Mouse (Mus musculus) liver, embryonic 16.5 days (tissue): ENCODE measurements around the gene Dnajb5. TPM values are rescaled to one million over a fixed set of nuclear protein-coding genes. Genes with fewer than 3 reads are reported as not detected.
A peak's percentile ranks its signal among the peaks of the same experiment; 100 is the strongest.

ENCODE experiments used
- ATAC-seq: fragments of 200-750 bp; cut with Nextera tagmentation; 2 replicates; pipeline ENCODE4 v1.8.0; 2017; ENCODE audit warnings: low read depth, mild to moderate bottlenecking, moderate number of reproducible peaks, moderate library complexity
- H3K27ac ChIP-seq: fragments of 300-500 bp; sonication (generic); 2 replicates; pipeline ENCODE4 v1.5.1; 2014; ENCODE audit warnings: mild to moderate bottlenecking, low read length
- H3K27me3 ChIP-seq: fragments of 300-500 bp; sonication (generic); 2 replicates; pipeline ENCODE4 v1.6.1; 2014; ENCODE audit warnings: low read depth, low read length, mixed read lengths; ENCODE audit not compliant: control insufficient read depth, insufficient read depth
- H3K36me3 ChIP-seq: fragments of 300-500 bp; sonication (generic); 2 replicates; pipeline ENCODE4 v1.6.1; 2014; ENCODE audit warnings: mild to moderate bottlenecking; ENCODE audit not compliant: control insufficient read depth, insufficient read depth
- H3K4me1 ChIP-seq: fragments of 300-500 bp; sonication (generic); 2 replicates; pipeline ENCODE4 v1.6.1; 2014; ENCODE audit warnings: low read depth, low read length, mixed read lengths; ENCODE audit not compliant: control insufficient read depth
- H3K4me2 ChIP-seq: fragments of 300-500 bp; sonication (generic); 2 replicates; pipeline ENCODE4 v1.6.1; 2014; ENCODE audit warnings: low read depth, low read length, mixed read lengths
- H3K4me3 ChIP-seq: fragments of 300-500 bp; sonication (generic); 2 replicates; pipeline ENCODE4 v1.5.1; 2014; ENCODE audit warnings: low read depth, mild to moderate bottlenecking, low read length
- H3K9ac ChIP-seq: fragments of 300-500 bp; sonication (generic); 2 replicates; pipeline ENCODE4 v1.6.1; 2014; ENCODE audit warnings: low read depth, low read length
- H3K9me3 ChIP-seq: fragments of 300-500 bp; sonication (generic); replicated peaks from 2 replicates; pipeline ENCODE4 v1.6.1; 2016; ENCODE audit warnings: low read length; ENCODE audit not compliant: control insufficient read depth
- WGBS: fragments of 180-500 bp; shearing (Covaris S2); extraction: QIAGEN DNeasy Blood & Tissue Kit; methylation state at CpG from one replicate; pipeline ENCODE4 v1.1.7; 2014; ENCODE audit not compliant: insufficient replicate concordance; 5-methylcytosine and 5-hydroxymethylcytosine counted together
- polyA plus RNA-seq: library from polyadenylated mRNA; unstranded; fragments of >200 nt; fragmentation: Nextera tagmentation; extraction: Ambion mirVana; gene quantifications from 2 replicates; pipeline ENCODE4 v1.2.1, GENCODE M21; 2015

The Dnajb5 gene
- polyA plus RNA-seq, 1 experiment from 2014 or later = 1.5 TPM

DNA sequence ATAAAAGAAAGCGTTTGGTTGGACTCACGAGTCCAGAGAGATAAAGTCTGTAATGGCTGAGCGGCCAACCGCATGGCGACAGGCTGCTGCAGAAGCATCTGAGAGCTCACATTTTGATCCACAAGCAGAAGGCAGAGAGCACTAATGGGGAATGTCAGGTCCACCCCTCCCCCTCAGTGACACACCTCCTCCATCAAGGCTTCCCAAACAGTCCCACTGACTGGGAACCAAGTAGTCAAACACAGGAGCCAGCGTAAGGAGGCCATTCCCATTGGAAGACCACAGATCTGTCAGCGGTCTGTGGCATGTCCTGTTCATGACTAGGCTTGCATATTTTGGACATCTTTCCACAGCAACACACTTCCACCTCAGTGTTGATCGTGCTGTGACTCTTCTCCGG, 20.7 kb upstream of the Dnajb5 start:
- Histone ChIP-seq H3K27me3 (peaks cover 5% of the 10 kb centered on the region), H3K27ac (no peak overlapping the region), H3K4me3 (no peak overlapping the region), H3K4me1 (peaks cover 3% of the 10 kb centered on the region; the same call in 1 of the 2 replicates), H3K9me3 (no peaks in the 10 kb centered on the region; the same call in 1 of the 2 replicates), H3K4me2 (no peak overlapping the region), H3K9ac (no peak overlapping the region), H3K36me3 (no peaks in the 10 kb centered on the region)
- no peak for ATAC-seq
- 77% methylated on average over 9 of the region's 9 CpGs for WGBS

DNA sequence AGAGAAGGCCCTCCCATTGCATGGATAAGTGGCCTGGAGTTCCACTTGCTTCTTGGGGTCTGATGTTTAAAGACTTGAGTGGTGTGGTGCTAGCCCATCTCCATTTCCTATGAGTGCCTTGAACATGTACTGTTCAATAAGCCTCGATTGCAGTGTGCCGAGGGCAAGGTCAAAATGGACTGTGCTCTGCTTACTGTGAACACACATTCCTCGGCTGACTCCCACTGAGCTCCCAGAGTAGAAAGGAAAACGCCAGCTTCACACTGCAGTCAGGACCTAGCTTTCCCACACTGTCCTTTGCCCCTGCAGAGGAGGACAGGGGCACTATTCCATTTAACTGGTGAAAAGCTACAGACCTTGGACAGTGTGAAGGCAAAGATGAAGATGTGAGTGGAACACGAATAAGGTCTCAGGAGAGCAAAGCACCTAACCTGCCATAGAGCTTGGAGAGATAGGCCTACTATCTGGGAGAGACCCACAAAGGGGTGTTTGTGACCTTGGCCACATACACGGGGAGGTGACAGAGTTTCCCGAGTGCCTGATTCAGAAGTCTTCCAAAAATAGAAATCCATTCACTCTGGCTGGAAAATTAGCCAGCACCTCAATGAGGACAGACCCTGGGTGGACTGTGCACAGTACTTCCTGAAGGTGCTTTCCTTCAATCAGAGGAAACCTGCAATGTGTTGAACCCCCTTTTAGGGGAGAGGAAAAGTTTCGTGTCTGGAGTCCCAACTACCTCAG, 17.2 kb upstream of the Dnajb5 start:
- Histone ChIP-seq H3K27me3 (peaks cover 7% of the 10 kb centered on the region; the same call in 1 of the 2 replicates), H3K27ac (no peak overlapping the region), H3K9ac (no peak overlapping the region), H3K4me1 (peaks cover 3% of the 10 kb centered on the region; the same call in 1 of the 2 replicates), H3K36me3 (no peaks in the 10 kb centered on the region), H3K4me3 (no peak overlapping the region), H3K4me2 (no peak overlapping the region), H3K9me3 (no peaks in the 10 kb centered on the region; the same call in 1 of the 2 replicates)
- 42% methylated on average over 8 of the region's 8 CpGs for WGBS
- ATAC-seq = no peak

DNA sequence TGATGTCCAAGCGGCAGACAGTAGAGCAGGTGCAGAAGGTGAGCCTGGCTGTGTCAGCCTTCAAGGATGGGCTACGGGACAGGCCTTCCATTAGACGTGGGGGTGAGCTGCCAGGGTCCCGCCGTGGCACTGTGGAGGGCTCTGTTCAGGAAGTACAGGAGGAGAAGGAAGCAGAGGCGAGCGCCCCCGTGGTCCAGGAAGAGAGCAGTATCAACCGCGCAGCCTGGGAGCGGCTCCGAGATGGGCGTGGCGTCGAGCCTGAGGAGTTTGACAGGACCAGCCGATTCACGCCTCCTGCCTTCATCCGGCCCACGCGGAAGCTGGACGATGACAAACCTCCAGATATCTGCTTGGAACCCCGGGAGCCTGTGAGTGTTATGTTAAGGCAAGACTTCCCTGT, 16.0 kb upstream of the Dnajb5 start:
- 7% methylated on average over 22 of the region's 22 CpGs for WGBS
- H3K4me2 ChIP-seq = peak overlapping the region; percentile 18; the same call in 1 of the 2 replicates
- ATAC-seq = no peak
- H3K9me3 ChIP-seq = no peaks in the 10 kb centered on the region
- no peak overlapping the region for H3K4me3 ChIP-seq
- H3K4me1 ChIP-seq = peaks cover 3% of the 10 kb centered on the region; the same call in 1 of the 2 replicates
- no peak overlapping the region for H3K9ac ChIP-seq
- H3K27ac ChIP-seq = no peak overlapping the region
- H3K27me3 ChIP-seq = peaks cover 10% of the 10 kb centered on the region
- no peaks in the 10 kb centered on the region for H3K36me3 ChIP-seq

DNA sequence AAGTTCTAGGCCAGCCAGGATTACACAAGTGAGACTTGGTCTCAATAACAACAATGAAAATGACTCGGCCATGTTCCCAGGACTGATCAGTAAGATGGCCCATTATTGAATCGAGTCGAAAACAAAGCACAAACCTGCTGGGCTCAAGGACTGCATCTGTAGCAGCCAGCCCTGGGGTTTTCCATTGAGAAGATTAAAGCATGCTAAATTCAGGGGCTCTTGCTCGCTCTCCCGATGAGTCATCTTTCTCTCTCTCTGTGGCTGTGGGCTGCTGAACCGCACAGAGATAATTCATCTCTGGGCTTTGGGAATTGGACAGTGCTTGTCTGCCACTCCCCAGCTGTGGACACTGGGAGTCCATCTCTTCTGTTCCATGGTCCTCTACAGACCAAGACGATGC, 8.2 kb upstream of the Dnajb5 start:
- Histone ChIP-seq H3K9ac (no peak overlapping the region), H3K4me1 (no peaks in the 10 kb centered on the region), H3K4me3 (no peak overlapping the region), H3K36me3 (no peaks in the 10 kb centered on the region), H3K27me3 (peaks cover 7% of the 10 kb centered on the region), H3K9me3 (no peaks in the 10 kb centered on the region), H3K27ac (no peak overlapping the region), H3K4me2 (no peak overlapping the region)
- WGBS = 50% methylated on average over 7 of the region's 7 CpGs
- no peak for ATAC-seq

DNA sequence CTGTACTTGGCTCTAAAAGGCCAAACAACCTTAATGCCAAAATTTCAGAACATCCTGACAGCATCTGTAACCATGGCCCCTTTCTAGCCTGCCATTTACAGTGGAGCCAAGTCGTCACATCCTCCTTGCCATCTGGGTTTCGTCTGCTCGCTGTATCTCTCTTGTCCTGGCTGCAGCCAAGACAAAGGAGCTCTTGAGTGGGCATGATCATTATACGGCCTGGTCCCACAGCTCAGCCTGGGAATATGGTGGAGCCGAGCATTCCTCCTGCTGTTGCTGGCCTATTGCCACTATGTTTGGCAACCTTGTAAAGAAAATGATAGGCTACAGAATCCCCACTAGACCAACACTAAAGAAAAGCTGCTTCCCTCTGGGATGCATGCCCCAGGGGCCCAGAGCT, 6.3 kb upstream of the Dnajb5 start:
- Histone ChIP-seq H3K4me2 (no peak overlapping the region), H3K4me3 (no peak overlapping the region), H3K9me3 (no peaks in the 10 kb centered on the region), H3K27me3 (peaks cover 16% of the 10 kb centered on the region), H3K4me1 (no peaks in the 10 kb centered on the region), H3K36me3 (no peaks in the 10 kb centered on the region), H3K27ac (no peak overlapping the region), H3K9ac (no peak overlapping the region)
- WGBS = 54% methylated on average over 5 of the region's 5 CpGs
- no peak for ATAC-seq

DNA sequence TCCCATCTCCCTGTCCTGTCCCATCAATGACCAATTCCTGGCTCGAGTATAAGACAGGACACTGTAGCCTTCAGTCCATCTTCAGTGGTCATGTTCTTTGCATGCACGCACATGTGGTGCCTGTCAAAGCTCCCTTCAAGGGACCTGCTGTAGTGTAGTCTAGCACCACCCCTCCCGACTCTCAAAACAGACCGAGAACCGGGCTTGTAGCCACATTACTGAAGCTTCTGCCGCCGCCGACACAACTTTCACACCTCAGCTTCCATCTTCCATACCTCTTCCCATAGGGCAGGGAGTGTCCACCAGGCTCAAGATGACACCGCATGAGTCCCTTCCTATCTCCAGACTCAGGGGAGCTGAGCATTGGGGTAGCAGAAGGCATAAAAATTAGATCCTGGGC, 5.4 kb upstream of the Dnajb5 start:
- Histone ChIP-seq H3K9ac (no peak overlapping the region), H3K4me3 (no peak overlapping the region), H3K36me3 (no peaks in the 10 kb centered on the region), H3K4me1 (no peaks in the 10 kb centered on the region), H3K27ac (no peak overlapping the region), H3K4me2 (no peak overlapping the region), H3K27me3 (peaks cover 24% of the 10 kb centered on the region), H3K9me3 (no peaks in the 10 kb centered on the region)
- ATAC-seq = no peak
- WGBS = 65% methylated on average over 9 of the region's 9 CpGs

DNA sequence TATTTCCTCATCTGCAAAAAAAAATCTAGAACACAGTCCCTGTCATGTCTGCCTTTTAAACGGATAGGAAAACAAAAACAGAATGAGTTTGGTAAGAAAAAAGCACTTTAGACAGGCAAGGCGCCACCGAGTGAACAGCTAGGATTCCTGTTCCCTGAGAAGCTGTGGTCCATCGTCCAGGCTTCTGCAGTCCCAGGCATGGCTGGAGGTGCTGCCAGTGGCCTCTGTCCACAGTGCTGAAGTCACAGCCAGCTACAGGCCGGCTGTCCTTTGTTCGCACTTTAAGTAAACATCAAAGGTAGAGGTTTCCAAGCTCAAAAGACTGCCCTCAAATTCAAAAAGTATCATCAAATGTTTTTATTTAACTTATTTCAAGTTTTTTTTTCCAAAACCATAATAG, 4.6 kb upstream of the Dnajb5 start:
- Histone ChIP-seq H3K4me3 (no peak overlapping the region), H3K27me3 (peaks cover 32% of the 10 kb centered on the region), H3K27ac (no peak overlapping the region), H3K36me3 (no peaks in the 10 kb centered on the region), H3K4me1 (peaks cover under 1% of the 10 kb centered on the region; the same call in 1 of the 2 replicates), H3K4me2 (no peak overlapping the region), H3K9me3 (no peaks in the 10 kb centered on the region), H3K9ac (no peak overlapping the region)
- 10% methylated on average over 6 of the region's 6 CpGs for WGBS
- ATAC-seq = no peak

DNA sequence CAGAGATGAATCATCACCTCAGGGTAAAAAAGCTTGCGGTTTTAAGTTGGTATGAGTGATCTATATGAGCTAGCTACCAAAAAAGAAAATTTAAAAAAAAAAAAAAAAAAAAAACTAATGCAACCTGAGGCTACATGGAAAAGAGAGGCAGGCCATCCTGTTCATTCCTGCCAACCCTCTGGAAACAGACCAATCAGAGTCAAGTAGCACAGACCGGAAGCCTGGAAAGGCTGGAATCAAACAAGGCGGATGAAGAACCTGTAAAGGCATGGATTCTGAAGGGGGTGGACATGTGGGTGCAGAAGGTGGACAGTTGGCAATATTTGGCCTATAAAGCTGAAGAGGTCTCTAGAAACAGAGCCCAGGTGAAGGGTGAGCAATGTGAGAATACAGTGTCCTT, 4.2 kb upstream of the Dnajb5 start:
- Histone ChIP-seq H3K36me3 (no peaks in the 10 kb centered on the region), H3K4me2 (no peak overlapping the region), H3K9me3 (no peaks in the 10 kb centered on the region), H3K4me1 (peaks cover 2% of the 10 kb centered on the region; the same call in 1 of the 2 replicates), H3K4me3 (no peak overlapping the region), H3K27me3 (peaks cover 36% of the 10 kb centered on the region), H3K9ac (no peak overlapping the region), H3K27ac (no peak overlapping the region)
- no peak for ATAC-seq
- 69% methylated on average over 3 of the region's 3 CpGs for WGBS

DNA sequence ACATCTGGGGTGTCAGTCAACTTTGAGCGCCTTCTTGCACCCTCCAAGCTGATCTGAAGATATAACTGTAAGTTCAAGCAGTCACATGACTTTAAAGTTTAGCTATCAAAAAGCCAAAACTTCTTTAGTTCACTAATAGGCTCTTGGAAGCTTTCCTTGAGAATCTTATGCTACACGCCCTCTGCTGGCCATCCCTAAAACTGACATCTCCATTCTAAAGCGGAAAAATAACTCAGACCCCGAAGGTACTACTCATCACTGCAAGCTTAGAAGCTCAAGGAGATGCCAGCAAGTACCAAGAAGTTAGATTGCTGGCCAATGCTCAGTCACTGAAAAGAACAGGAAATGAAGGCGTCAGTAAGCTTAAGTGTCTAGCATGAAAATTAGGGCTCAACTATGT, 3.7 kb upstream of the Dnajb5 start:
- Histone ChIP-seq H3K9ac (no peak overlapping the region), H3K9me3 (no peaks in the 10 kb centered on the region), H3K4me1 (peaks cover 2% of the 10 kb centered on the region; the same call in 1 of the 2 replicates), H3K4me2 (no peak overlapping the region), H3K4me3 (no peak overlapping the region), H3K27ac (no peak overlapping the region), H3K36me3 (no peaks in the 10 kb centered on the region), H3K27me3 (peaks cover 38% of the 10 kb centered on the region)
- no peak for ATAC-seq
- WGBS = 3% methylated on average over 5 of the region's 5 CpGs
